Mouse (Mus musculus) liver, postnatal 0 days (tissue): ENCODE results near the gene Atxn7l2. TPM values are rescaled to one million over a fixed set of nuclear protein-coding genes. Genes with fewer than 3 reads are reported as not detected.

Source experiments
- ATAC-seq: fragments of 200-750 bp; cut with Nextera tagmentation; 2 replicates; pipeline ENCODE4 v1.8.0; 2017; ENCODE audit warnings: mild to moderate bottlenecking, moderate library complexity
- DNase-seq: peaks from one replicate; pipeline ENCODE4 v3.0.0-alpha.2; 2016
- H3K27ac ChIP-seq: fragments of 300-500 bp; sonication (generic); 2 replicates; pipeline ENCODE4 v1.5.1; 2014; ENCODE audit warnings: antibody characterized with exemption, moderate library complexity, mild to moderate bottlenecking, low read depth
- H3K27me3 ChIP-seq: fragments of 300-500 bp; sonication (generic); 2 replicates; pipeline ENCODE4 v1.6.1; 2014; ENCODE audit warnings: low read length, control low read depth, mixed read lengths; ENCODE audit not compliant: insufficient read depth
- H3K36me3 ChIP-seq: fragments of 300-500 bp; sonication (generic); replicated peaks from 2 replicates; pipeline ENCODE4 v1.6.1; 2014; ENCODE audit warnings: mild to moderate bottlenecking, control low read depth, low read length, moderate library complexity, mixed read lengths; ENCODE audit not compliant: insufficient read depth
- H3K4me1 ChIP-seq: fragments of 300-500 bp; sonication (generic); 2 replicates; pipeline ENCODE4 v1.6.1; 2014; ENCODE audit warnings: antibody characterized with exemption, mild to moderate bottlenecking, control low read depth; ENCODE audit not compliant: insufficient read depth
- H3K4me2 ChIP-seq: fragments of 300-500 bp; sonication (generic); 2 replicates; pipeline ENCODE4 v1.6.1; 2014; ENCODE audit warnings: low read depth, mild to moderate bottlenecking, low read length, moderate library complexity, mixed read lengths
- H3K4me3 ChIP-seq: fragments of 300-500 bp; sonication (generic); 2 replicates; pipeline ENCODE4 v1.5.1; 2014; ENCODE audit warnings: low read depth, low read length
- H3K9ac ChIP-seq: fragments of 300-500 bp; sonication (generic); replicated peaks from 2 replicates; pipeline ENCODE4 v1.6.1; 2014; ENCODE audit warnings: mild to moderate bottlenecking, moderate library complexity
- H3K9me3 ChIP-seq: fragments of 300-500 bp; sonication (generic); 2 replicates; pipeline ENCODE4 v1.6.1; 2016; ENCODE audit warnings: mild to moderate bottlenecking, control low read depth, low read length, mixed read lengths
- CTCF ChIP-seq: sonication (generic); IDR thresholded peaks from 2 replicates; pipeline ENCODE4 v1.5.1; 2016; ENCODE audit warnings: antibody characterized with exemption, low read depth
- EP300 ChIP-seq: IDR thresholded peaks from 2 replicates; pipeline ENCODE4 v1.6.1; 2016; ENCODE audit warnings: antibody characterized with exemption, low read depth, mild to moderate bottlenecking
- WGBS: fragments of 180-500 bp; shearing (Covaris S2); extraction: QIAGEN DNeasy Blood & Tissue Kit; methylation state at CpG from one replicate; pipeline ENCODE4 v1.1.7; 2014; ENCODE audit not compliant: insufficient replicate concordance; 5-methylcytosine and 5-hydroxymethylcytosine counted together
- polyA plus RNA-seq: library from polyadenylated mRNA; unstranded; fragments of >200 nt; fragmentation: Nextera tagmentation; extraction: Ambion mirVana; gene quantifications from 2 replicates; pipeline ENCODE4 v1.2.1, GENCODE M21; 2015

Atxn7l2 gene
- polyA plus RNA-seq = 1.4 TPM in 2 replicates

DNA sequence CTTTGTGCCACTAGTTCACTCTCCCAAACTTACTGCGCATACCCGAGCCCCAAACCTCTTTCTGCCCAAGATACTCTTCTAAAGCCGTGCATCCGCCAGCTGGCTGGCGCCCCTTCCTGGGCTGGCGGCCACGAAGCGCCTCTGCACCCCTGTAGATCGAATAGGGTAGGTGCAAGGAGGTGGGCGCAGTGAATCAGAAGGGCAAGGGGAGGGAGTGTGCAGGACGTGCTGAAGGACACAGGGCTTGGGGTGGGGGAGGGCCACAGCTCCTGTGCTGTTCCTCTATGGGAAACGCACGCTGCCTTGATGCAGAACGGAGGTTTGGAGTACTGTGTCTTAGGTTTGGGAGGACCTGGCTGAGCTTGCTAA, at the start of gene Atxn7l2:
Atxn7l2 (minus strand) TSS at position 164 of the 369 bp plus-strand sequence.
- DNase-seq = no peak
- peak within 1 kb of the TSS; percentile 79 for H3K27ac ChIP-seq

DNA sequence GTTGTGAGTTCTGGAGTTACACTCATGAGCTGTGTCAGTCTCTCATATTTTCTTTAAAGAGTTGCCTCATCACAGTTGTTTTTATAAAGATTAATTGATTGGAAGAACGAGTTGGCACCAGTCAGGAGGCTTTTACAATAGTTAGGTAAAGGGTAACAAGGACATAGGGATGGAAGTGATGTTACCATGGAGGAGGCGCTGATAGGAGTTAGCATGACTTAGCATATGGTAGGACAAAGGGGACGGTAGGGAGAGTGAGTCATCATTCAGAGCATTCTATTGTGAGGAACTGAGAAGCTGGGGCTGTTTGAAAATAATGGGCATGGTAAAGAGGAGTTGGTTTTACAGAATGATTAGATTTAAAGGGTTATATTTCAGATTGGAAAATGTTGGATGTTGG, 48.6 kb upstream of the Atxn7l2 start:
- Histone ChIP-seq H3K4me2 (peak overlapping the region; percentile 92), H3K9ac (no peak overlapping the region), H3K4me3 (no peak overlapping the region), H3K36me3 (peaks cover 12% of the 10 kb centered on the region), H3K27me3 (no peaks in the 10 kb centered on the region), H3K4me1 (peaks cover 17% of the 10 kb centered on the region), H3K27ac (peak overlapping the region; percentile 14; the same call in 1 of the 2 replicates), H3K9me3 (no peaks in the 10 kb centered on the region)
- ATAC-seq (no peak), DNase-seq (no peak)
- WGBS = 35% methylated on average over 3 of the region's 3 CpGs
- TF ChIP-seq CTCF = no peak
- TF ChIP-seq EP300 = no peak

More for the DNA sequence above, at the start of gene Atxn7l2:
- no peaks in the 10 kb centered on the region for H3K9me3 ChIP-seq
- 0 out of 2 replicates have a peak, but pooled peaks cover 4% of the 10 kb centered on the region for H3K27me3 ChIP-seq
- H3K36me3 ChIP-seq = no peaks in the 10 kb centered on the region
- peak within 1 kb of the TSS; percentile 93 for H3K4me2 ChIP-seq
- H3K4me1 ChIP-seq = peaks cover 15% of the 10 kb centered on the region
- ATAC-seq = peak; percentile 62
- H3K9ac ChIP-seq = peak within 1 kb of the TSS; percentile 85
- WGBS = under 1% methylated on average over 14 of the region's 14 CpGs
- H3K4me3 ChIP-seq = peak within 1 kb of the TSS; percentile 74
- TF ChIP-seq CTCF (peak; percentile 49), EP300 (no peak)

DNA sequence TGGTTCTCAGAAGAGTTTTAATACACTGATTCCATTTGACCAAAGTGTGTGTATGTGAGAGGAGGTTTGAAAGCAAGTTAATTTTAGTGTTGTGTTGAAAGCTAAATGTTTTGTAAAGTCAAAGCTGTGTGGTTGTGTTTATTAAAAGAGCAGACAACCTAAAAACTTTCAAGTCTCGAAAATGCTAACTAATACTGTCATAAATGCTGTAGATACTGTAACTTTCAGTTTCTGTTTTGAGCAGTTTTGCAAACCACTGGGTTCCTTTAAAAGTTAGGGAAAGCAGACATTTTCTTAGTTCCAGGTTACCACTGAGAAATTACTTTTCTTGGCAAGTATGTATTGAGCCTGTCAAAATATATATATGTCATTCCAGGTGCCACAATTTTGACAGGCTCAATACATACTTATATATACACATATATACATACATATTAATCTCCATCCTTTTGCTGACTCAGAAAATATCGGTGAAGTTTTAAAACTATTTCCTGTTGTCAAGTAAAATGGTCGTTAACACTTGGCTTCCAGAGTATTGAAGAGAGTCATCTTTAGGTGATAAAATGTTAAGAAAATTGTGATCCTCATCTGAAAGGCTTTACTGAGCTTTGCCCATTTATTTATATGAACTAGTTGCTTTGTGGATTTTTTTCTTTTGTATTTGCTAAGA, 47.2 kb upstream of the Atxn7l2 start:
- peak overlapping the region; percentile 87 for H3K4me3 ChIP-seq
- WGBS = 40% methylated on average over 3 of the region's 3 CpGs
- H3K9ac ChIP-seq = peak overlapping the region; percentile 82
- peak overlapping the region; percentile 92 for H3K4me2 ChIP-seq
- DNase-seq (no peak), ATAC-seq (no peak)
- TF ChIP-seq CTCF = no peak
- no peak for TF ChIP-seq EP300
- peak overlapping the region; percentile 88 for H3K27ac ChIP-seq
- peaks cover 17% of the 10 kb centered on the region for H3K4me1 ChIP-seq
- no peaks in the 10 kb centered on the region for H3K27me3 ChIP-seq
- H3K36me3 ChIP-seq = peaks cover 11% of the 10 kb centered on the region
- no peaks in the 10 kb centered on the region for H3K9me3 ChIP-seq

DNA sequence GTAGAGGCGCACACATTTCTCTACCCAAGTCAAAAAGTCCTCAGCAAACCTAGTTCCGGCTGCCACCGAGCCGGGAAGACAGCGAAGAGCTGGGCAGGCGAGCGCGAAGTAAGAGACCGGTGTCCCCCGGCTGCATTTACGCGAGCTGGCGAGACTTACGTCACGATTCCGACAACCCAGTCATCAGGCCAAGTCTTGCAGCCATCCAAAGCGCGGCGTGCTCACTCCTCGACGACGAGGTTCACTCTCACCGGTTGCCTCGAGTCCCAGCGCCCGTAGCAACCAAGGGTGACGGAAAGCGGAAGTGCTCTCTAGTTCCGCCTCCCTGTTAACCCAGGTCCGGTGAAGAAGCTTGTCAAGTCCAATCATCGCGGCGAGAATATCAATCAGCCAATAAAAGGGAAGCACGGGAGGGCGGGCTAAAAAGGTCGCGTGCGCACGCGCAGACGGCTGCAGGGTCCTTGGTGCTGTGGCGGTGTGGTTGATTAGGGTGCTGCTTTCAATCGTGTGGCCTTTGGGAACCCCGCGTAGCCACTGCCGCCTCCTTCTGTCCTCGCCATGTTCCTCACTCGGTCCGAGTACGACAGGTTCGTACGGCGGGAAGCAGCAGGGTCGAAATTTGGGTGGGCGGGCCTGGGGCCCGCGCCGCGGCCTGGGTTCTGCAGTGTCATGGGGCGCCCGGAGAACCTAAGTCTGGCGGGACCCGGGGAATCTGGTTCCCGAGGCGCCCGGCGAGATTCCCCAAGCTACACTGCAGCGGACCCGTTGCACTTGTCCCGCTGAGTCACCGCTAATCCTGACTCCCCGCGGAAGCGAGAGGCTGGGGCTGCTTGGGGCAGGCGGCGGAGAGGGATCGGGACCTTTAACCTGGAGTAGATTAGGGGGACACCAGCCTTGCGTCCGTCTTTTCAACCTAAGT, 46.2 kb upstream of the Atxn7l2 start, which contains the start of gene Psma5:
Psma5 (plus strand) TSS at position 208 of the 919 bp plus-strand sequence.
- H3K9me3 ChIP-seq = no peaks in the 10 kb centered on the region
- H3K4me1 ChIP-seq = peaks cover 17% of the 10 kb centered on the region
- H3K9ac ChIP-seq = peak within 1 kb of the TSS; percentile 82
- DNase-seq (peak; percentile 97), ATAC-seq (peak; percentile 98)
- TF ChIP-seq EP300 (0 out of 2 replicates have a peak, but pooled peaks have one; percentile 10), CTCF (no peak)
- peak within 1 kb of the TSS; percentile 92 for H3K4me2 ChIP-seq
- peaks cover 4% of the 10 kb centered on the region for H3K36me3 ChIP-seq
- peak within 1 kb of the TSS; percentile 87 for H3K4me3 ChIP-seq
- 2% methylated on average over 77 of the region's 79 CpGs for WGBS
- peak within 1 kb of the TSS; percentile 88 for H3K27ac ChIP-seq
- no peaks in the 10 kb centered on the region for H3K27me3 ChIP-seq

DNA sequence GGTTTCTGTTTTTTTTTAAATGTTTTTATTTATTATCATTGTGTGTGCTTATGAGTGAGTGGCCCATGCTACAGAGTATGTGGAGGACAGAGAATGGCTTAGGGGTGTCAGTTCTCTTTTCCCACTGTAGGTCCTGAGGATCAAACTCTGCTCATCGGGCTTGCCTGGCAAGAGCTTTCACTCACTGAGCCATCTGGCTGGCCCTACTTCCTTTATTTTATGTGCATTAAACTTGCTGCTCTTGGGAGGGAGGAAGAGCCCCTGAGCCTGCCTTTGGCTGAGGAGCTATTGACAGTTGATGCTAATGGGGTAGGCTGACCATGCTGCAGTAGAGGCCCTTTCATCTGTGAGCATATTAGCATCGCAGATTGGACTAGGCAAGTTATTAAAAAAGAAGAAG, 36.1 kb upstream of the Atxn7l2 start:
- ATAC-seq (no peak), DNase-seq (no peak)
- H3K4me2 ChIP-seq = no peak overlapping the region
- WGBS = 61% methylated on average over 2 of the region's 2 CpGs
- H3K9me3 ChIP-seq = no peaks in the 10 kb centered on the region
- H3K4me3 ChIP-seq = no peak overlapping the region
- H3K9ac ChIP-seq = no peak overlapping the region
- TF ChIP-seq CTCF = no peak
- TF ChIP-seq EP300 = no peak
- H3K36me3 ChIP-seq = no peaks in the 10 kb centered on the region
- no peak overlapping the region for H3K27ac ChIP-seq
- no peaks in the 10 kb centered on the region for H3K4me1 ChIP-seq
- no peaks in the 10 kb centered on the region for H3K27me3 ChIP-seq
